Mouse (Mus musculus): ENCODE data around the gene Olfr1331. TPM values are rescaled to one million over a fixed set of nuclear protein-coding genes. Genes with fewer than 3 reads are reported as not detected.
"Not testable (repeated sequence)": the region's sequence is repeated elsewhere in the genome, so short reads cannot be mapped to it uniquely, and the experiment has no call there.

The Olfr1331 gene
- polyA plus RNA-seq (2012; rRNA removed) = not detected in 2 replicates

DNA sequence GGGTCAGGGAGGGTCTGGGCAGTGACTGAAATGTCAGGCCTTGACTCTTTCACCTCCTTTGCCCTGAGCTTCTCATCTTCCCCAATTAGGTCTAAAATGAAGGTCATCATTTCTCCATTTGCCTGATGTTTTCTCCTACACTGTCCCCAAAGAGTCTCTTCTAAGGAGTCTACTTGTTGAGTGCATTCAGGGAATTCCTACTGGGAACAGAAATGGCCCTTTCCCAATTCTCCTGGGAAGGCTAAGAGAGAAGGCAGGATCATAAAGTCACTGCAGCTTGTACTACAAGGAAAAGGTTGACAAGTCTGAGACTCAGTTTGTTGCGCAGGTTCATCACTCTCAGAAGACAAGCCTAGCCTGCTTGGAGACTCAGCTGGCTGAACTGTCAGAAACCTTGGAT is at the start of gene Olfr1331:
Gene Olfr1331, plus strand, starts transcription at position 301 of the 400 bp plus-strand sequence.
- WGBS = 84% methylated on average over 1 of the region's 1 CpGs
- no peak for DNase-seq (ENCODE audit: low read depth, low spot score)

DNA sequence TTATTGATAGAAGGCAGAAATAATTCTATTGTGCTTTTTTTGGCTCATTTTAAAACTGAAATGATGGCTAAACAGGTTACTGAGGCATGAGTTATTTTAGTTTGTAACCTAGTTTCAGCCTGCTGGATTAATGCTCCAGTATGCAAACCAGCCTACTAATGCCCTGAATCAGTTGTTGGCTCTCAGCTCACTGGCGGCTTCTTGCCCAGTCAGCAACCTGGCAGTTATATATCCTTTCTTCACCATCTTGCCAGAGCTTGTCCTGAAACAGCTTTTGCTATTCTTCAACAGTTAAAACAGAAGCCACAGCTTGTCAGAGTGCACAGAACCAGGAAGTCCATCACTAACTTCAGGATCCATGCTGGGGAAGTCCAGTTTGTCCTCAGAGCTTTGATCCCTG is 45.5 kb upstream of the Olfr1331 start:
- DNase-seq (ENCODE audit: low read depth, low spot score) = no peak
- 86% methylated on average over 1 of the region's 1 CpGs for WGBS

GRCm38 (mm10) chr4:118836179-118836578 is 28.3 kb upstream of the Olfr1331 start, which contains the start of gene Olfr1333:
TSS of gene Olfr1333 (minus strand) at chr4:118836279.
- DNase-seq (ENCODE audit: low read depth, low spot score) = no peak
- WGBS = 95% methylated on average over 1 of the region's 1 CpGs

DNA sequence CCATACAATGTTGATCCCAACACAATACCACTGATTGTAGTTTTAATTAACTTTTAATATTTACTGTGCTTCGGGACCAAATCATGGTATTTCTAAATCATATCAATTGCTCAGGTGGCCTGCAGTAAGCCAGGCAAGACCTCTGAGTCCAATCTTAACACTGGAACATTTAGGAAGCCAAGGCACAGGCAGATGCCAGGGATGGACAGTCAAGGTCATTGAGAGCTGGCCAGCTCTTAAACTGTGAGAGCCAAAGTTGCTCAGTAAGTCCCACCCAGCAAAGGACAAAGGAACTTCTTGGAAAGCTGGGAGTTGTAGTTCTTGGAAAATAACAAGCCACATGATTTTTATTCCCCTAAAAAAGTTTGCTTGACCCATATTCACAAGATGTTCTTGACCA is 2.7 kb upstream of the Olfr1331 start:
- 79% methylated on average over 1 of the region's 1 CpGs for WGBS
- DNase-seq (ENCODE audit: low read depth, low spot score) = no peak

GRCm38 (mm10) chr4:118862704-118863103 is 1.7 kb upstream of the Olfr1331 start:
- 47% methylated on average over 4 of the region's 4 CpGs for WGBS
- DNase-seq (ENCODE audit: low read depth, low spot score) = no peak

DNA sequence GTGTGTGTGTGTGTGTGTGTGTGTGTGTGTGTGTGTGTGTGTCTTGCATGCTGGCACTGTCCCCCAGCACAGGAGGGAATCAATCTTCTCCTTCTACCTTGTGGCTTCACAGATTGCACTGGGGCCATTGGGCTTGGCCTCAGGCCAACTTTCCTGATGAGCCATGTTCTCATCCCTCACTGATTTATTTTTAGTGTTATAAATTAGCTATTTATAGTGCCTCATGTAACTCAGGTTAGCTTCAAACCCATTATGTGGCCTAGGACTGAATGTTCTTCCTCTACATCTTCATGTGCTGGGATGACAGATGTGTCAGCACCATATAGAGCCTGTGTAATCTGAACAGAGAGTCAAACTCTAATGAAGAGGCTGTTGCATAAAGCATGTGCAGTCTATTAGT is 3.1 kb downstream of the Olfr1331 start:
- DNase-seq (ENCODE audit: low read depth, low spot score) = no peak

DNA sequence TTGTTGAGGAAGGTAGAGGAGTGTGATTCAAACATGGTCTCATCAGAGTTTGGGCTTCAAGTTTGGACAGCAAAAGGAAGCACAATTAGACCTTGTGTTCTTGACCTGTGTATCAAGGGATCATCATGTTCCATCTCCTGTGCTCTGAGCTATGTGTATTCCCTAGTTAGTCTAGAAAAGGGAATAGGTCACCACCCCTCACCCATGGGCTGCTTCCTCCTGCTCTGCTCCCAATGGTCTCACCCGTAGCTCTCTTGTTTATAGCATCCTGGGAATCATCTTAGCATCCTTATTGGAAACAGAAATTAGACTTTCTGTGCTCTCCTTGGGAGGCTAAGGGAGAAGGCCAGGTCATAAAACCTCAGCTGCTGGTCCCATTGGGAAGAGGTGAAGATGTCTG is 23.8 kb downstream of the Olfr1331 start, which contains the start of gene Olfr1330:
Gene Olfr1330, plus strand, starts transcription at position 301 of the 400 bp plus-strand sequence.
- 66% methylated on average over 1 of the region's 1 CpGs for WGBS
- DNase-seq (ENCODE audit: low read depth, low spot score) = no peak

DNA sequence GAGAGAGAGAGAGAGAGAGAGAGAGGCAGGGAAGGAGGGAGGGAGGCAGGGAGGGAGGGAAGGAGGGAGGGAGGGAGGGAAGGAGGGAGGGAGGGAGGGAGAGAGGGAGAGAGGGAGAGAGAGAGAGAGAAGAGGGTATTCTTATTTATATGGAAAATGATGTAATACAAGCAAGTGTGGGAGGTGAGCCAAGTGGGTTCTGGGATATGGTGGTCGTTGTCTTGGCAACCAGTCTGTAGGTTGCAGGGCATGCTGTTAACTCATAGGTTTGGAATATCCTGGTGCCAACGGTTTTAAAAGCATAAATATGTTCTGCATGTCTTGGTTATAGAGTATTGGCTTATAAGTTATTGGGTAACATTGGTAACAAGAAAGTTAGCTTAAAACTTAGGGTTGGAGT is 37.5 kb downstream of the Olfr1331 start:
- 52% methylated on average over 2 of the region's 2 CpGs for WGBS
- no peak for DNase-seq (ENCODE audit: low read depth, low spot score)

DNA sequence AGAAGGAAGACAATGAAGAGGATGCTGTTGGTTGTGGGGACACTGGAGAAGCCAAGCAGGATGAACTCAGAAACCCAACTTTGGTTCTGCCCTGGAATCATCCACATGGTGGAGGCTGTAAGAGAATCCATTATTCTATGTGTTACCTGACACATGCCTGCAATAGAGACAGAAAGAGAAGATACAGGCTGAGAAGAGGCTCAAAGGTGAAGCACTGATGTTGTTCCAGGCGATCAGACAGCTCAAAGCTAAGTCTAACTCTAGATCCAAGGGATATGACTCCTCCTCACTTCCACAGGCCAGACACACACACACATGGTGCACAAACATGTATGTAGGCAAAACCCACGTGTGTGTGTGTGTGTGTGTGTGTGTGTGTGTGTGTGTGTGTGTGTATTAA is 52.9 kb downstream of the Olfr1331 start, which contains the start of gene Olfr1329:
Gene Olfr1329, minus strand, starts transcription at position 101 of the 400 bp plus-strand sequence.
- WGBS = 39% methylated on average over 2 of the region's 2 CpGs
- not testable (repeated sequence) for DNase-seq (ENCODE audit: low read depth, low spot score)

Other genes starting within 250 kb of the Olfr1331 start
- 0.03 and 0.26 TPM in 2 replicates for gene Cfap57, start 243.9 kb upstream of the Olfr1331 start, polyA plus RNA-seq (2012; rRNA removed)
- 22.8 and 24.3 TPM in 2 replicates for gene Ebna1bp2, start 243.8 kb upstream of the Olfr1331 start, polyA plus RNA-seq (2012; rRNA removed)
- gene Olfr62, start 205.7 kb upstream of the Olfr1331 start, polyA plus RNA-seq (2012; rRNA removed) = not detected in 2 replicates
- 0.26 TPM in 1 of 2 replicates, not detected in the other for gene Olfr1342, start 171.9 kb upstream of the Olfr1331 start, polyA plus RNA-seq (2012; rRNA removed)
- gene Olfr1341, start 161.1 kb upstream of the Olfr1331 start, polyA plus RNA-seq (2012; rRNA removed) = not detected in 2 replicates
- not detected in 2 replicates for gene Olfr1340, start 144.5 kb upstream of the Olfr1331 start, polyA plus RNA-seq (2012; rRNA removed)
- not detected in 2 replicates for gene Olfr1339, start 132.5 kb upstream of the Olfr1331 start, polyA plus RNA-seq (2012; rRNA removed)
- not detected in 2 replicates for gene Olfr1338, start 105.9 kb upstream of the Olfr1331 start, polyA plus RNA-seq (2012; rRNA removed)
- not detected in 2 replicates for gene Olfr1337, start 82.1 kb upstream of the Olfr1331 start, polyA plus RNA-seq (2012; rRNA removed)
- not detected in 2 replicates for gene Olfr1335, start 54.7 kb upstream of the Olfr1331 start, polyA plus RNA-seq (2012; rRNA removed)
- gene Olfr1333, start 28.4 kb upstream of the Olfr1331 start, polyA plus RNA-seq (2012; rRNA removed) = not detected in 2 replicates
- not detected in 2 replicates for gene Olfr1330, start 23.9 kb downstream of the Olfr1331 start, polyA plus RNA-seq (2012; rRNA removed)
- gene Olfr1329, start 52.8 kb downstream of the Olfr1331 start, polyA plus RNA-seq (2012; rRNA removed) = not detected in 2 replicates
- gene Olfr1328, start 74.0 kb downstream of the Olfr1331 start, polyA plus RNA-seq (2012; rRNA removed) = not detected in 2 replicates
- gene Lao1, start 96.9 kb downstream of the Olfr1331 start, polyA plus RNA-seq (2012; rRNA removed) = 0.05 TPM in 1 of 2 replicates, not detected in the other
- 21.0 and 22.4 TPM in 2 replicates for gene Slc2a1, start 244.1 kb downstream of the Olfr1331 start, polyA plus RNA-seq (2012; rRNA removed)

Data from large intestine, adult 2 months (tissue).